Mouse (Mus musculus) liver, embryonic 11.5 days (tissue): Measurements from ENCODE around the gene Ptgis. TPM values are rescaled to one million over a fixed set of nuclear protein-coding genes. Genes with fewer than 3 reads are reported as not detected.

ENCODE experiments used
- ATAC-seq: fragments of 200-750 bp; cut with Nextera tagmentation; replicated peaks from 2 replicates; pipeline ENCODE4 v1.8.0; 2017; ENCODE audit warnings: moderate number of reproducible peaks, mild to moderate bottlenecking, moderate TSS enrichment, moderate library complexity; ENCODE audit not compliant: low FRiP score
- DNase-seq: peaks from one replicate; pipeline ENCODE4 v3.0.0-alpha.2; 2017; ENCODE audit warnings: low spot score
- H3K27ac ChIP-seq: fragments of 300-500 bp; sonication (generic); 2 replicates; pipeline ENCODE4 v1.5.1; 2014; ENCODE audit warnings: mild to moderate bottlenecking, low read depth, low read length, control low read depth
- H3K27me3 ChIP-seq: fragments of 300-500 bp; sonication (generic); replicated peaks from 2 replicates; pipeline ENCODE4 v1.6.1; 2014; ENCODE audit warnings: low read length, mixed read lengths; ENCODE audit not compliant: control insufficient read depth, insufficient read depth
- H3K36me3 ChIP-seq: fragments of 300-500 bp; sonication (generic); 2 replicates; pipeline ENCODE4 v1.6.1; 2014; ENCODE audit warnings: mild to moderate bottlenecking, low read length, moderate library complexity, mixed read lengths; ENCODE audit not compliant: control insufficient read depth, insufficient read depth
- H3K4me1 ChIP-seq: fragments of 300-500 bp; sonication (generic); replicated peaks from 2 replicates; pipeline ENCODE4 v1.6.1; 2014; ENCODE audit warnings: low read length, mixed read lengths; ENCODE audit not compliant: control insufficient read depth, insufficient read depth
- H3K4me2 ChIP-seq: fragments of 300-500 bp; sonication (generic); 2 replicates; pipeline ENCODE4 v1.6.1; 2014; ENCODE audit warnings: mild to moderate bottlenecking, control low read depth, moderate library complexity
- H3K4me3 ChIP-seq: fragments of 300-500 bp; sonication (generic); 2 replicates; pipeline ENCODE4 v1.5.1; 2014; ENCODE audit warnings: low read depth, low read length, control low read depth
- H3K9ac ChIP-seq: fragments of 300-500 bp; sonication (generic); 2 replicates; pipeline ENCODE4 v1.6.1; 2014; ENCODE audit warnings: low read depth, low read length, control low read depth
- H3K9me3 ChIP-seq: fragments of 300-500 bp; sonication (generic); 2 replicates; pipeline ENCODE4 v1.6.1; 2016; ENCODE audit warnings: low read length, inconsistent platforms, mixed read lengths; ENCODE audit not compliant: control insufficient read depth
- WGBS: fragments of 180-500 bp; shearing (Covaris S2); extraction: QIAGEN DNeasy Blood & Tissue Kit; methylation state at CpG from one replicate; pipeline ENCODE4 v1.1.7; 2014; 5-methylcytosine and 5-hydroxymethylcytosine counted together
- polyA plus RNA-seq: library from polyadenylated mRNA; unstranded; fragments of >200 nt; fragmentation: Nextera tagmentation; extraction: Ambion mirVana; gene quantifications from 2 replicates; pipeline ENCODE4 v1.2.1, GENCODE M21; 2014

Ptgis gene
- polyA plus RNA-seq, 1 experiment from 2014 or later, result 7.7 TPM

DNA sequence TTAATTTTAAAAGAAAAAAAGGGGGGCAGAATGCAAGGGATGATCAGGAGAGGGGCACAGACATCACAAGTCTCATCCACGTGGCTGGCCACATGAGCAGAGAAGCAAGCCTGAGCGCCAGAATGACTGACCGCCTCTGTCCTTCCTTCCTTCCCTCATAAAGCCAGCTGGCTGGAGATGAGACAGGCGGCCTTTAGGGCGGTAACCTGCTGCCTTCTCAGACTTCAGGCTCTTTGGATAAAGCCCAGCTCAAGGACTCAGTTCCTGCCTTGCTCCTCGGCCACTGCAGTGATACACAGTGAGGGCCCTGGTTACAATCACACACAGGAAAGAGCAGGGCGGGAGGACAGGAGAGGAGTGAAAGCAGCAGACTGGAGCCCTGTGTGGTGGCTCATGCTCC, 13.8 kb upstream of the Ptgis start:
- H3K36me3 ChIP-seq, result no peaks in the 10 kb centered on the region
- 57% methylated on average over 7 of the region's 7 CpGs for WGBS
- no peak overlapping the region for H3K9ac ChIP-seq
- H3K27ac ChIP-seq, result no peak overlapping the region
- no peaks in the 10 kb centered on the region for H3K27me3 ChIP-seq
- no peak for DNase-seq
- ATAC-seq, result no peak
- H3K9me3 ChIP-seq, result no peaks in the 10 kb centered on the region
- H3K4me3 ChIP-seq, result no peak overlapping the region
- no peak overlapping the region for H3K4me2 ChIP-seq
- no peaks in the 10 kb centered on the region for H3K4me1 ChIP-seq

- 53% methylated on average over 5 of the region's 5 CpGs for WGBS
- Histone ChIP-seq H3K9me3 (no peaks in the 10 kb centered on the region), H3K4me1 (no peaks in the 10 kb centered on the region), H3K36me3 (no peaks in the 10 kb centered on the region), H3K4me3 (no peak overlapping the region), H3K27me3 (no peaks in the 10 kb centered on the region), H3K27ac (no peak overlapping the region), H3K4me2 (no peak overlapping the region), H3K9ac (no peak overlapping the region)
- no peak for ATAC-seq
- DNase-seq, result no peak
These were observed 13.1 kb upstream of the Ptgis start for GRCm38 (mm10) chr2:167253476-167253875.

DNA sequence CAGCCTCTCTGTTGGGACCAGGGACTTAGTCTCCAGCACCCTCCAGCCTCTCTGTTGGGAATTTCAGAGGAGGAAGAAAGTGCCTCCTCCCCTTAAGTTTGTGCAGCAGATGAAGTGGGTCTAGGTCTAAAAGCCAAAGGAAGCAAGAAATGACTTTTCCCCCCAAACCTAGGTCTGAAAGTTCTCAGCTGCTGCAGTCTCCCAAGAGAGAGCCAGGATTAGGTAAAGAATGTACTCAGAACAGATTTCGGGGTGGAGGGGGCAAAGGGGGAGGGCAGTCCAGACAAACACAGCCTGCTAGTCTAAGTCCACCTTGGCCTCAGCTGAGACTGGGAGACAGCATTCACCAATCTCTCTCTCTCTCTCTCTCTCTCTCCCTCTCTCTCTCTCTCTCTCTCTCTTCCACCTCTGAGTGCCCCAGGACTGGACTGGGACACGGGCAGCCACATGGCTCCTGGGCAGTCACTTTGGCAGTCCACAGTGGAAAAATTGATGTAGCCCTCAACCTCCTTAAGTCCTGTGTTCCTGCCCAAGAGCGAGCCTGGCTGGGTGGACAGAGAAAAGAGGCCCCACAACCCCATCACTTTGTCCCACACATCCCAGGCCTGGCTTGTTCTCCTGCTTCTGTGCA, 11.8 kb upstream of the Ptgis start:
- Histone ChIP-seq H3K4me2 (no peak overlapping the region), H3K9ac (no peak overlapping the region), H3K4me1 (no peaks in the 10 kb centered on the region), H3K36me3 (no peaks in the 10 kb centered on the region), H3K9me3 (no peaks in the 10 kb centered on the region), H3K27me3 (no peaks in the 10 kb centered on the region), H3K27ac (no peak overlapping the region), H3K4me3 (no peak overlapping the region)
- no peak for ATAC-seq
- WGBS, result 60% methylated on average over 3 of the region's 3 CpGs
- no peak for DNase-seq

DNA sequence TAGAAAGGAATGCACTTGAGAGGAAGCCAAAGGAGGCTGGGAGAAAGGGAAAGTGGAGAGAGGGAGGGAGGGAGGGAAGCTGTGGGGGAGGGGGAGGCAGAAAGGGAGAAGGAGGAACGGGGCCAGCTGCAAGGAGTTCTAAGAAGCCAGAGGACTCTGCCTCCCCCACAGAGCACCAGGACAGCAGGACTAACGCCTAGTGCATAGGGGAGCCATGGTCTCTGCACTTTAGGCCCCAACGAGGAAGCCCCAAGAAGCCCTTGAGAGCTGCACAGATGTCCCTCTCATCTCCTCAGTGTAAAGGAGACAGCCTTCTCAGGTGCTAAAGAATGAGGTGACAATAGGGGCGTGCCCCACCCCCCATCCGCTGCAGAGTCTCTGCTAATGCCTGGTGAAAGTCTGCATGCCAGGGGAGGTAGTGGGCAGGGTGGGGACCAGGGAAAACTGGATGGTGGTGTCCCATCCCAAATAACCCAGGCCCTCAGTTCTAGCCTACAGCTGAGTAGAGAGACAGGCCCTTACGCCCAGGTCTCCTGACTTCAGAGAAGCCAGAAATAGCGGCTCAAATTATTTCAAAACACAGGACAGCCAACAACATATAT, 10.4 kb upstream of the Ptgis start:
- no peak overlapping the region for H3K9ac ChIP-seq
- no peak for ATAC-seq
- no peaks in the 10 kb centered on the region for H3K27me3 ChIP-seq
- no peaks in the 10 kb centered on the region for H3K9me3 ChIP-seq
- no peak overlapping the region for H3K4me2 ChIP-seq
- DNase-seq, result no peak
- H3K4me1 ChIP-seq, result no peaks in the 10 kb centered on the region
- no peak overlapping the region for H3K4me3 ChIP-seq
- no peaks in the 10 kb centered on the region for H3K36me3 ChIP-seq
- H3K27ac ChIP-seq, result no peak overlapping the region
- WGBS, result 27% methylated on average over 7 of the region's 7 CpGs

DNA sequence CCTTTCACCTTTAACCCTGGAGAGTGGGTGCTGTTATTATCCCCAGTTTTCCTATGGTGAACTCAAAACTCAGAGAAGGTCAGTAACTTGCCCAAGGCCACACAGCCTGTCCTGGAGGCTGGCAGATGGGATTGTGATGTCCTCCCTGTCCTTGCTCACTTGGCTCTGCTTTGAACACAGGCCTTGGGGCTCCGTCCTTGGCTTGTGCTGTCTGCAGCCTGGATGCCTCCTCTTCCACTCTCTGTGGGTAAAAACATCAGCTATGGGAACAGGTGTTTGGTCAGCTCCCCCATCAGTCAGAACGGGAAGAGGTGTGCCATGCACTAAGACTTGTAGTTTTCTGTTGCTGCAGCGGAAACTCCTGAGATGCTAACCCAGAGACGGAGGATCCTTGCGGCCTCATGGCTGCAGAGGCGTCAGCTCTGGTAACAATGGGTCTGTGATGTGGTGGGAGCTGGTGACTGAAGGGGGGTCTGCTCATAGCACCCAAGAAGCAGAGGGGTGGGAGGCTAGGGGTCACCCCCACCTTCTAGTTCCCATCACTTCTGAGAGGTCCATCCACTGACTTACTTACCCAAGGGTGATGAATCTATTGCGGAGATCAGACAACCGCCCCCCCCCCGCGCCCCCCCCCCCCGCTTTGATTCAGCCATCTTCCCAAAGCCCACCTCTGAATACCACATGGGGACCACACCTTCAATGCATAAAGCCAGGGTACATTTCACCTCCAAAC, 9.8 kb upstream of the Ptgis start:
- WGBS, result 42% methylated on average over 10 of the region's 11 CpGs
- no peak overlapping the region for H3K27ac ChIP-seq
- no peaks in the 10 kb centered on the region for H3K36me3 ChIP-seq
- no peaks in the 10 kb centered on the region for H3K9me3 ChIP-seq
- H3K4me1 ChIP-seq, result no peaks in the 10 kb centered on the region
- H3K4me3 ChIP-seq, result no peak overlapping the region
- H3K27me3 ChIP-seq, result no peaks in the 10 kb centered on the region
- ATAC-seq (no peak), DNase-seq (no peak)
- H3K4me2 ChIP-seq, result no peak overlapping the region
- H3K9ac ChIP-seq, result no peak overlapping the region

- Histone ChIP-seq H3K9me3 (0 out of 2 replicates have a peak, but pooled peaks cover 2% of the 10 kb centered on the region), H3K4me2 (no peak overlapping the region), H3K36me3 (no peaks in the 10 kb centered on the region), H3K27me3 (no peaks in the 10 kb centered on the region), H3K27ac (no peak overlapping the region), H3K4me3 (no peak overlapping the region), H3K9ac (no peak overlapping the region), H3K4me1 (no peaks in the 10 kb centered on the region)
- 71% methylated on average over 3 of the region's 3 CpGs for WGBS
- ATAC-seq, result no peak
- DNase-seq, result no peak
These were observed 9.2 kb upstream of the Ptgis start for GRCm38 (mm10) chr2:167249591-167249990.

GRCm38 (mm10) chr2:167247823-167248222, 7.4 kb upstream of the Ptgis start:
- DNase-seq (no peak), ATAC-seq (no peak)
- Histone ChIP-seq H3K36me3 (no peaks in the 10 kb centered on the region), H3K4me2 (no peak overlapping the region), H3K27me3 (no peaks in the 10 kb centered on the region), H3K4me1 (no peaks in the 10 kb centered on the region), H3K27ac (no peak overlapping the region), H3K9ac (no peak overlapping the region), H3K4me3 (no peak overlapping the region), H3K9me3 (0 out of 2 replicates have a peak, but pooled peaks cover 2% of the 10 kb centered on the region)
- 51% methylated on average over 2 of the region's 2 CpGs for WGBS

GRCm38 (mm10) chr2:167246704-167247103, 6.3 kb upstream of the Ptgis start:
- H3K4me3 ChIP-seq, result no peak overlapping the region
- H3K9me3 ChIP-seq, result 0 out of 2 replicates have a peak, but pooled peaks cover 2% of the 10 kb centered on the region
- H3K9ac ChIP-seq, result no peak overlapping the region
- no peak overlapping the region for H3K27ac ChIP-seq
- no peaks in the 10 kb centered on the region for H3K27me3 ChIP-seq
- WGBS, result 78% methylated on average over 7 of the region's 7 CpGs
- H3K4me1 ChIP-seq, result no peaks in the 10 kb centered on the region
- ATAC-seq (no peak), DNase-seq (no peak)
- H3K4me2 ChIP-seq, result no peak overlapping the region
- H3K36me3 ChIP-seq, result no peaks in the 10 kb centered on the region
